Mouse (Mus musculus): ENCODE measurements around the gene Bfsp2. TPM values are rescaled to one million over a fixed set of nuclear protein-coding genes. Genes with fewer than 3 reads are reported as not detected.

Gene Bfsp2
- polyA plus RNA-seq (2021; fragmentation: Nextera tagmentation): 6.7 TPM in 2 replicates
- long read RNA-seq, experiment 1, transcript Bfsp2-201 (7 exons, 1,662 nt): major isoform, 14 of 15 reads
- long read RNA-seq, experiment 1, partial matches to known transcripts: 1 of 15 reads
- long read RNA-seq, experiment 1, other reads (novel, unspliced or antisense): 0 of 15 reads
- long read RNA-seq, experiment 2, transcript Bfsp2-201 (7 exons, 1,662 nt): major isoform, 37 of 40 reads
- long read RNA-seq, experiment 2, partial matches to known transcripts: 1 of 40 reads
- long read RNA-seq, experiment 2, other reads (novel, unspliced or antisense): 2 of 40 reads

GRCm38 (mm10) chr9:103480044-103480576 lies at the start of gene Bfsp2:
TSS of gene Bfsp2 (minus strand) at chr9:103480420.

Other genes starting within 250 kb of the Bfsp2 start
- 797 and 951 TPM in 2 replicates for gene Trf, start 250.0 kb downstream of the Bfsp2 start, polyA plus RNA-seq (2021; fragmentation: Nextera tagmentation)
- gene 1300017J02Rik, start 175.3 kb downstream of the Bfsp2 start, polyA plus RNA-seq (2021; fragmentation: Nextera tagmentation): 0.46 TPM in 1 of 2 replicates, not detected in the other
- gene Topbp1, start 175.2 kb downstream of the Bfsp2 start, polyA plus RNA-seq (2021; fragmentation: Nextera tagmentation): 1.7 and 1.8 TPM in 2 replicates
- gene Cdv3, start 114.6 kb downstream of the Bfsp2 start, polyA plus RNA-seq (2021; fragmentation: Nextera tagmentation): 16.7 and 28.9 TPM in 2 replicates

Data from layer of hippocampus, adult 6 months (tissue).